Mouse (Mus musculus) cerebellum, adult 2 months (tissue): ENCODE data around the gene Fam168b.

Experiments
- CTCF ChIP-seq: fragments of 200-500 bp; IDR thresholded peaks from 2 replicates; pipeline ENCODE4 v1.5.1; 2011; ENCODE audit warnings: low read depth, mild to moderate bottlenecking, control low read depth, low read length, moderate library complexity, borderline replicate concordance; ENCODE audit not compliant: insufficient read depth
- POLR2A ChIP-seq: fragments of 200-500 bp; IDR thresholded peaks from 2 replicates; pipeline ENCODE4 v1.6.1; 2011; ENCODE audit warnings: low read length, control low read depth, borderline replicate concordance; ENCODE audit not compliant: insufficient read depth

GRCm38 (mm10) chr1:34868391-34868790 lies 25.5 kb upstream of the Fam168b start:
- TF ChIP-seq POLR2A (no peak), CTCF (no peak)
